Mouse (Mus musculus) heart, adult 2 months (tissue): ENCODE data around the gene Lce1e.

Source experiments
- CTCF ChIP-seq: fragments of 200-600 bp; IDR thresholded peaks from 2 replicates; pipeline ENCODE4 v1.8.1; 2022; ENCODE audit warnings: antibody characterized with exemption, mild to moderate bottlenecking, moderate library complexity
- EP300 ChIP-seq: fragments of 200-500 bp; IDR thresholded peaks from 2 replicates; pipeline ENCODE4 v1.6.1; 2011; ENCODE audit warnings: low read depth, low read length, control low read depth; ENCODE audit not compliant: insufficient read depth
- POLR2A ChIP-seq: fragments of 200-500 bp; IDR thresholded peaks from 2 replicates; pipeline ENCODE4 v1.6.1; 2011; ENCODE audit warnings: mild to moderate bottlenecking, low read depth, low read length, control low read depth; ENCODE audit not compliant: insufficient read depth

DNA sequence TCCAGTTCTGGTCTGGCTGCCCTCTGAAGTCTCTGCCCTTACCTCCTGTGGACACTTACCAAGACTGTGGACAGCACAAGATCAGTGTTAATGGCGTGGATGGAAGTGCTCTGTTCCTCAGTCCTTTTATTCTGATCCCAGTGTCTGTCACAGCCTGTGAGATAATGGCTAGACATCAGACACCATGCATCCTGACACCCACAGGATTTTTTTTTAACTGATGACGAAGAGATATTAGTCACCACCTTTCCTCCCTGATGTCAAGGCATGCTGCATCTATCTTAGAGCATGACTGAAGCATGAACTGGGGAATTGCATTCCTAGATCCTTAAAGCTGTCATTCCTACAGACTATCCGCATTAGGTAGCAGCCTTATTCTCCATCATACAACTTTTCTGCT is 11.4 kb upstream of the Lce1e start, which contains the start of gene Lce1f:
- TF ChIP-seq POLR2A (no peak), CTCF (no peak), EP300 (no peak)
